Mouse (Mus musculus): ENCODE measurements around the gene Gm42372.

DNA sequence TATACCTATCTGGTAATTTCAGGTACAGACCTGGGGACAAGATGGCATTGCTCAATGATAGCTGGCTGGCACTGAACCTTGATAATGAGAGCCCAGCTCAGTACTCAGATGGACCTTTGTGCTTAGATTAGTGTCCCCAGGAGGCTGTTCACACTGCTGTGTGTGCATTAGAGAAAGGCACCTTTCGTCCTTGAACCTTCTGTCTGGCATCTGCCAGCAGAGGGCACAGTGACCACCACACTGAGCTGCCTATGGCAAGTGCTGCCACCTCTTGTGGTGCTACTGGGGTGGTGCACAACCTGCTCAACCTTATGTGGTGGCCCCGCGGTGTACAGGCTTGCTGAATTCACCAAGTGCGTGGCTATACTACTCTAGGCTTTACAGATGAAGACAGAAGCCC is 24.4 kb downstream of the Gm42372 start:
- TF ChIP-seq KAT2A (IDR thresholded peaks at IDR 0.05; ENCODE audit: insufficient replicate concordance, low read length): no peak
- TF ChIP-seq CTCF (conservative IDR thresholded peaks at IDR 0.05 in 1 of 2, IDR thresholded peaks at IDR 0.05 in 1 of 2; ENCODE audit: low read depth in 2 of 2, low read length in 2 of 2): peak in 1 of 2 experiments; percentile 89; a peak in 2 of 4 replicates
